Mouse (Mus musculus): ENCODE results near the gene Sycp2. TPM values are rescaled to one million over a fixed set of nuclear protein-coding genes. Genes with fewer than 3 reads are reported as not detected.
"Not testable (repeated sequence)": the region's sequence is repeated elsewhere in the genome, so short reads cannot be mapped to it uniquely, and the experiment has no call there.

The Sycp2 gene
- total RNA-seq, 2 experiments from 2014 or later = 0.84 to 1.1 TPM

- peak in 1 of 2 experiments; percentile 75 for DNase-seq (ENCODE audit: low spot score in 2 of 2)
These were observed 7.0 kb upstream of the Sycp2 start, which contains the start of the genes Ppp1r3d and Fam217b for GRCm38 (mm10) chr2:178414261-178415149. Gene Ppp1r3d, minus strand, starts transcription at chr2:178414472. Gene Fam217b, plus strand, starts transcription at chr2:178414524.

GRCm38 (mm10) chr2:178413481-178414260, 6.2 kb upstream of the Sycp2 start:
- peak in 1 of 2 experiments; percentile 48 for DNase-seq (ENCODE audit: low spot score in 2 of 2)

- DNase-seq (ENCODE audit: low spot score in 2 of 2) = peak in 1 of 2 experiments; percentile 39
These were observed 5.6 kb upstream of the Sycp2 start for GRCm38 (mm10) chr2:178413081-178413480.

- DNase-seq (ENCODE audit: low spot score in 2 of 2) = no peak
These were observed 5.1 kb upstream of the Sycp2 start for GRCm38 (mm10) chr2:178412598-178412997.

- DNase-seq (ENCODE audit: low spot score in 2 of 2) = no peak
These were observed 2.8 kb upstream of the Sycp2 start for GRCm38 (mm10) chr2:178410286-178410685.

- DNase-seq (ENCODE audit: low spot score in 2 of 2) = no peak
These were observed 1.5 kb upstream of the Sycp2 start for GRCm38 (mm10) chr2:178409024-178409423.

GRCm38 (mm10) chr2:178342597-178342996, 64.9 kb downstream of the Sycp2 start:
- no peak for DNase-seq (ENCODE audit: low spot score in 2 of 2)

GRCm38 (mm10) chr2:178342105-178342504, 65.4 kb downstream of the Sycp2 start:
- DNase-seq (ENCODE audit: low spot score in 2 of 2) = not testable (repeated sequence)

- no peak for DNase-seq (ENCODE audit: low spot score in 2 of 2)
These were observed 68.4 kb downstream of the Sycp2 start for GRCm38 (mm10) chr2:178339044-178339443.

GRCm38 (mm10) chr2:178337878-178338277, 69.6 kb downstream of the Sycp2 start:
- DNase-seq (ENCODE audit: low spot score in 2 of 2) = peak in 1 of 2 experiments; percentile 37

GRCm38 (mm10) chr2:178329986-178330385, 77.5 kb downstream of the Sycp2 start:
- no peak for DNase-seq (ENCODE audit: low spot score in 2 of 2)

GRCm38 (mm10) chr2:178329551-178329950, 77.9 kb downstream of the Sycp2 start:
- no peak for DNase-seq (ENCODE audit: low spot score in 2 of 2)

- peak; percentile 84 to 93 for DNase-seq (ENCODE audit: low spot score in 2 of 2)
These were observed 79.9 kb downstream of the Sycp2 start for GRCm38 (mm10) chr2:178327466-178328040.

- DNase-seq (ENCODE audit: low spot score in 2 of 2) = no peak
These were observed 80.6 kb downstream of the Sycp2 start for GRCm38 (mm10) chr2:178326750-178327465.

- no peak for DNase-seq (ENCODE audit: low spot score in 2 of 2)
These were observed 81.4 kb downstream of the Sycp2 start for GRCm38 (mm10) chr2:178326067-178326466.

GRCm38 (mm10) chr2:178324818-178325217, 82.7 kb downstream of the Sycp2 start:
- DNase-seq (ENCODE audit: low spot score in 2 of 2) = no peak

- no peak for DNase-seq (ENCODE audit: low spot score in 2 of 2)
These were observed 83.1 kb downstream of the Sycp2 start for GRCm38 (mm10) chr2:178324410-178324809.

- no peak for DNase-seq (ENCODE audit: low spot score in 2 of 2)
These were observed 86.2 kb downstream of the Sycp2 start for GRCm38 (mm10) chr2:178321271-178321670.

- DNase-seq (ENCODE audit: low spot score in 2 of 2) = no peak
These were observed 87.7 kb downstream of the Sycp2 start for GRCm38 (mm10) chr2:178319766-178320165.

GRCm38 (mm10) chr2:178316281-178316680, 91.2 kb downstream of the Sycp2 start:
- no peak for DNase-seq (ENCODE audit: low spot score in 2 of 2)

- DNase-seq (ENCODE audit: low spot score in 2 of 2) = no peak
These were observed 93.9 kb downstream of the Sycp2 start for GRCm38 (mm10) chr2:178313539-178313938.
